Mouse (Mus musculus) embryonic fibroblast, embryonic 13.5 days (primary cell): Measurements from ENCODE around the gene Vapb.

Source experiments
- CTCF ChIP-seq: IDR thresholded peaks from 2 replicates; pipeline ENCODE4 v1.5.1; 2011; ENCODE audit warnings: mild to moderate bottlenecking, control low read depth, low read length, moderate library complexity, borderline replicate concordance; ENCODE audit not compliant: insufficient read depth
- POLR2A ChIP-seq: IDR thresholded peaks from 2 replicates; pipeline ENCODE4 v1.6.1; 2011; ENCODE audit warnings: low read depth, mild to moderate bottlenecking, control low read depth, low read length, moderate library complexity

- TF ChIP-seq CTCF (no peak), POLR2A (no peak)
Observed at GRCm38 (mm10) chr2:173770620-173771019, 33.3 kb downstream of the Vapb start.
